Mouse (Mus musculus) urinary bladder, postnatal 36 days (tissue): Measurements from ENCODE around the gene Cc2d1a.

Source experiments
- DNase-seq, 2 experiments: peaks; one replicate each; pipeline ENCODE4 v3.0.0; 2022; ENCODE audit warnings: low spot score in 2 of 2, mixed read lengths in 1 of 2

Cc2d1a gene

GRCm38 (mm10) chr8:84104697-84105609, 42.8 kb downstream of the Cc2d1a start, which contains the start of gene Dcaf15:
TSS of gene Dcaf15 (minus strand) at chr8:84104768.
- peak; percentile 96 for DNase-seq

GRCm38 (mm10) chr8:84104221-84104620, 43.5 kb downstream of the Cc2d1a start:
- DNase-seq, result peak in 1 of 2 experiments; percentile 38

GRCm38 (mm10) chr8:84103601-84104000, 44.1 kb downstream of the Cc2d1a start:
- DNase-seq, result no peak

- DNase-seq, result no peak
Observed at GRCm38 (mm10) chr8:84101476-84102270, 46.1 kb downstream of the Cc2d1a start.

- no peak for DNase-seq
Observed at GRCm38 (mm10) chr8:84098376-84098775, 49.4 kb downstream of the Cc2d1a start.

GRCm38 (mm10) chr8:84096061-84096460, 51.7 kb downstream of the Cc2d1a start:
- no peak for DNase-seq

GRCm38 (mm10) chr8:84090585-84090984, 57.2 kb downstream of the Cc2d1a start:
- DNase-seq, result no peak

GRCm38 (mm10) chr8:84089277-84089676, 58.5 kb downstream of the Cc2d1a start:
- DNase-seq, result no peak

GRCm38 (mm10) chr8:84087821-84088220, 59.9 kb downstream of the Cc2d1a start:
- no peak for DNase-seq

- no peak for DNase-seq
Observed at GRCm38 (mm10) chr8:84087156-84087555, 60.6 kb downstream of the Cc2d1a start.

GRCm38 (mm10) chr8:84084341-84085115, 63.2 kb downstream of the Cc2d1a start:
- no peak for DNase-seq

- DNase-seq, result peak in 1 of 2 experiments; percentile 50
Observed at GRCm38 (mm10) chr8:84083829-84084241, 63.9 kb downstream of the Cc2d1a start.
